Mouse (Mus musculus): Measurements from ENCODE around the gene Cabp1. TPM values are rescaled to one million over a fixed set of nuclear protein-coding genes. Genes with fewer than 3 reads are reported as not detected.
A peak's percentile ranks its signal among the peaks of the same experiment; 100 is the strongest.

Cabp1 gene
- polyA plus RNA-seq, 1 experiment from 2014 or later, result 5.3 TPM

DNA sequence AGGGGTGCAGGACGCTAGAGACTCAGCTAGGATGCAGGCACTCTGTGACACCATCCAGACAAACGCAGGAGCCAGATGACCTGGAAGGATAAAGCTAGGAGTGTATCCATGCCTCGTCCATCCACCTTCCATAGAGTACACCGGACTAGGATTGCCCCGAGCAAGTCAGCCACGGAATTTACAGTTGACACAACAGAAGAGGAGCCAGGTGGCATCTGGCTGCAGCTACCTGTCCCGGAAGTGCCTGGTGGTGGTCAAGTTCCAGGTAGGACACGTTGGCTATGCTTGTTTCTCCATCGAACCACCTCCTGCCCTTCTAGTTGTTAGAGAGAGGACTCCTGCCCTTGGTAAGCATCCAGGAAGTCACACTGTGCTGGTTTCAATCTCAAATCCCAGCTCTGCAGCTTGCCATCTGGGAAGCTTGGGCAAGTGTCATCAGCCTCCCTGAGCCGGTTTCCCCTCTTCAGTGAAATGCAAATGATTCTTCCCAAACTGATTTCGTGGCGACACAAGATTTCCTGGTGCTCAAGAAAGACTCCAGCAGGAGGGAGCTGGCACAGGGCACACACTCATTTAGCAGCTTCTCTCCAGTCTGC is 543 bp upstream of the Cabp1 start:
- Histone ChIP-seq H3K4me2 (ENCODE audit: low read length) (peak overlapping the region; percentile 99), H3K9me3 (replicated peaks; ENCODE audit: control insufficient read depth, low read length, poor library complexity, severe bottlenecking) (no peaks in the 10 kb centered on the region), H3K27ac (ENCODE audit: low read length) (no peak overlapping the region), H3K9ac (ENCODE audit: low read depth, low read length) (peak overlapping the region; percentile 78), H3K4me3 (ENCODE audit: low read depth, low read length) (peak overlapping the region; percentile 60; the same call in 1 of the 2 replicates), H3K27me3 (ENCODE audit: control insufficient read depth, insufficient read depth, low read depth, low read length) (peaks cover 18% of the 10 kb centered on the region), H3K36me3 (ENCODE audit: control insufficient read depth, insufficient read depth, low read length) (no peaks in the 10 kb centered on the region), H3K4me1 (ENCODE audit: control insufficient read depth, insufficient read depth, low read length) (peaks cover 17% of the 10 kb centered on the region)
- no peak; the same call in 1 of the 2 replicates for ATAC-seq
- WGBS, result 6% methylated on average over 12 of the region's 12 CpGs

DNA sequence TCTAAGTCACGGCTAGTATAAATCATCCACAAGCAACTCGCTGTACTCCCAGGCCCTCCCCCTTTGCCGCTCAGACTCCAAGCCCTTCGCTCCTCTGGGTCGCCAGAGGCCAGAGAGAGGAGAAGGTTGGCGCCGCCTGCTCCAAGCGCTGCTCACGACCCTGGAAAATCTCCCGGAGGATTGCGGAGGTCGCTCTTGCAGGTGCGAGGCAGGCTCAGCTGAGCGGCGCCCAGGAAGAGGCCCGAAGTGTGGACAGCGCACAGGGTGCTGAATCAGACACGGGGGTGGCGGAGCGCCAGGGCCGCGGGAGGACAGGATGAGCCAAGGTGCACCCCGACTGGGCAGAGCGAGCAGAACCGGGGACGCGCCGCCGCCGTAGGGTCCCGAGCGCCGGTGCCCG is 955 bp downstream of the Cabp1 start:
- WGBS, result under 1% methylated on average over 31 of the region's 34 CpGs

DNA sequence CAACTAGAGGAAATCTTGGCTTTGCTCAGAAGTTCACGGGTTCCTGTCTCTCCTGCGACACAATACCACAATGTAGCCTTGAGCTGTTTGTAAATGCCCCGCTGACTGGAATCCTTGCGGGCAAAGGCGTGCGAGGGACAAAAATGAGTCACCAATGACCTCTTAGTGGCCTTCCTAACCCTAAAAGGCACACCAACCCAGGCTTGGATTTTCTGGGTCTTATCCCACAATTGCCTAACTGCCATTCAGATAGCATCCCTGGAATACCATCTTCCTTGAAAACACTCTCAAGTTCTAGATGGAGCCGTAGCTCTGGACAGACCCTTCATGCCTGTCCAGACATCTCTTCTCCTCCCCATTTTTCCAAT is 1.4 kb downstream of the Cabp1 start:
- H3K4me2 ChIP-seq (ENCODE audit: low read length), result peak overlapping the region; percentile 99
- H3K9me3 ChIP-seq (replicated peaks; ENCODE audit: control insufficient read depth, low read length, poor library complexity, severe bottlenecking), result no peaks in the 10 kb centered on the region
- peaks cover 17% of the 10 kb centered on the region for H3K4me1 ChIP-seq (ENCODE audit: control insufficient read depth, insufficient read depth, low read length)
- H3K4me3 ChIP-seq (ENCODE audit: low read depth, low read length), result peak overlapping the region; percentile 60
- no peak for ATAC-seq
- no peaks in the 10 kb centered on the region for H3K36me3 ChIP-seq (ENCODE audit: control insufficient read depth, insufficient read depth, low read length)
- 12% methylated on average over 7 of the region's 7 CpGs for WGBS
- H3K27ac ChIP-seq (ENCODE audit: low read length), result no peak overlapping the region
- peaks cover 18% of the 10 kb centered on the region for H3K27me3 ChIP-seq (ENCODE audit: control insufficient read depth, insufficient read depth, low read depth, low read length)
- peak overlapping the region; percentile 78 for H3K9ac ChIP-seq (ENCODE audit: low read depth, low read length)

More for the DNA sequence above, 955 bp downstream of the Cabp1 start:
- H3K36me3 ChIP-seq (ENCODE audit: control insufficient read depth, insufficient read depth, low read length), result no peaks in the 10 kb centered on the region
- no peaks in the 10 kb centered on the region for H3K9me3 ChIP-seq (replicated peaks; ENCODE audit: control insufficient read depth, low read length, poor library complexity, severe bottlenecking)
- peak overlapping the region; percentile 60 for H3K4me3 ChIP-seq (ENCODE audit: low read depth, low read length)
- no peak overlapping the region for H3K27ac ChIP-seq (ENCODE audit: low read length)
- ATAC-seq, result peak; percentile 16; the same call in 1 of the 2 replicates
- H3K4me2 ChIP-seq (ENCODE audit: low read length), result peak overlapping the region; percentile 99
- H3K27me3 ChIP-seq (ENCODE audit: control insufficient read depth, insufficient read depth, low read depth, low read length), result peaks cover 18% of the 10 kb centered on the region
- peaks cover 17% of the 10 kb centered on the region for H3K4me1 ChIP-seq (ENCODE audit: control insufficient read depth, insufficient read depth, low read length)
- peak overlapping the region; percentile 78 for H3K9ac ChIP-seq (ENCODE audit: low read depth, low read length)

DNA sequence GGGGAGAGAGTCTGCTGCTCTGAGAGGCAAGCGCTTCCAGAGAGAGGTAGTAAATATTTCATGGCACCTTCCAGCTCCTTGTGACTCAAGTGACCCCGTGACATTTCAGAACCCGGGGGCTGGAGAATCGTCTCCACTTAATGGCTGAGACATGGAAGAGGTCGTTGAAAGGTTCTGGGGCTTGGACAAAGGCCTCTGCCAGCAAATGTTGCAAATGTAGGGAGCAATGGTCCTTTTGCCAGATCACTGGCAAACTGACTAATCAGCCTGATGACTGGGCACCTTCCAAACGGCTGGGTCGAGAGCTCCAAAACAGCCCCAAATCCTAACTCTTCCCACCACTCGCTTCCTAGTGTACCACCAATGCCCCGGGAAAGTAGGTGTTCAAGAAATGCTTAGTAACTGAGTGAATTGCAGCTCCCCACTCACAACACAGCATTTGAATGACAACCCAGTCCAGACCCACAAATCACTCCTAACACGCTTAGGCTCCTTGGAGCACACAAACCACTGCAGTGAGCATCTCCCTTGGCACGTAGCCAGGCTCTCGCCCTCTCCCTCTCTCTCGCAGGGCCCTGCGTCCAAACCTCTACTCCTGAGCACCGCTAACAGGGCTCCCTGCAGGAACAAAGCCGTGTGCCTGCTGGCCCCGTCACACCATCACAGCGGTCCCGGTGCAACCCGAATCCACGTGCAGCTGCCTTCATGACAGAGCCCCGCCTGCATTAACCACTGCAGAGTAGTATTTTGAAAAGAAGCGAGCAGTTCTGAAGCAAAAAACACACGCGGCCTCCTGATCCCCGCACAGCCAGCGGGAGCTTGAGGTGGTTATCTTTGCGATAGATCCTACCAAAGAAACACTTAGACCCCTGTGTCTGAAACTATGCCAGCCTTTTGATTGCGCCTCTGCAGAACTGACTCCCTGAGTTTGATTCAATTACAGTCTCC is 2.0 kb downstream of the Cabp1 start:
- no peak for ATAC-seq
- WGBS, result 7% methylated on average over 29 of the region's 29 CpGs
- peaks cover 18% of the 10 kb centered on the region for H3K27me3 ChIP-seq (ENCODE audit: control insufficient read depth, insufficient read depth, low read depth, low read length)

DNA sequence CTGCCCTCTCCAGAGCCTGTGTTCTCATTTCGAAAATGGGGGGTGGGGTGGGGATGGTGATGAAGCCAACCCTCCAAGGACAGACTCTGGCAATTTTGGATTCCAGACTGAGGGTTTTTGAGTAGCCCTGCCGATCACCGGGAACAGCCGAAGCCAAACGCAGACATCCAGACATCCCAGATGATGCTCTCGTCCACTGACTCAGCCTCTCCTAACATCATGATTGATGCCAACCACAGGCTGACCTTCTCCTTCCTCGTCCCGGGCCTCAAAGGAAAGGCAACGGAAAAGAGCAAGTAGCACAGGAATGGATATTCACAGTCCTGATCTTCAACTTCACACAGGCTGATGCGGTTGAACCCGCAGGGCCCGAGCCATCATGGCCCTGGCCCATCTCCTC is 4.1 kb downstream of the Cabp1 start:
- H3K27me3 ChIP-seq (ENCODE audit: control insufficient read depth, insufficient read depth, low read depth, low read length), result peaks cover 18% of the 10 kb centered on the region
- H3K27ac ChIP-seq (ENCODE audit: low read length), result no peak overlapping the region
- no peak overlapping the region for H3K4me2 ChIP-seq (ENCODE audit: low read length)
- ATAC-seq, result no peak
- H3K4me1 ChIP-seq (ENCODE audit: control insufficient read depth, insufficient read depth, low read length), result peaks cover 28% of the 10 kb centered on the region
- no peaks in the 10 kb centered on the region for H3K9me3 ChIP-seq (replicated peaks; ENCODE audit: control insufficient read depth, low read length, poor library complexity, severe bottlenecking)
- no peak overlapping the region for H3K4me3 ChIP-seq (ENCODE audit: low read depth, low read length)
- H3K36me3 ChIP-seq (ENCODE audit: control insufficient read depth, insufficient read depth, low read length), result no peaks in the 10 kb centered on the region
- H3K9ac ChIP-seq (ENCODE audit: low read depth, low read length), result no peak overlapping the region
- WGBS, result 83% methylated on average over 12 of the region's 12 CpGs

More for the DNA sequence above, 2.0 kb downstream of the Cabp1 start:
- Histone ChIP-seq H3K4me1 (ENCODE audit: control insufficient read depth, insufficient read depth, low read length) (peaks cover 17% of the 10 kb centered on the region), H3K9ac (ENCODE audit: low read depth, low read length) (peak overlapping the region; percentile 26; the same call in 1 of the 2 replicates), H3K9me3 (replicated peaks; ENCODE audit: control insufficient read depth, low read length, poor library complexity, severe bottlenecking) (no peaks in the 10 kb centered on the region), H3K4me3 (ENCODE audit: low read depth, low read length) (peak overlapping the region; percentile 60; the same call in 1 of the 2 replicates), H3K4me2 (ENCODE audit: low read length) (peak overlapping the region; percentile 99), H3K36me3 (ENCODE audit: control insufficient read depth, insufficient read depth, low read length) (no peaks in the 10 kb centered on the region), H3K27ac (ENCODE audit: low read length) (no peak overlapping the region)

DNA sequence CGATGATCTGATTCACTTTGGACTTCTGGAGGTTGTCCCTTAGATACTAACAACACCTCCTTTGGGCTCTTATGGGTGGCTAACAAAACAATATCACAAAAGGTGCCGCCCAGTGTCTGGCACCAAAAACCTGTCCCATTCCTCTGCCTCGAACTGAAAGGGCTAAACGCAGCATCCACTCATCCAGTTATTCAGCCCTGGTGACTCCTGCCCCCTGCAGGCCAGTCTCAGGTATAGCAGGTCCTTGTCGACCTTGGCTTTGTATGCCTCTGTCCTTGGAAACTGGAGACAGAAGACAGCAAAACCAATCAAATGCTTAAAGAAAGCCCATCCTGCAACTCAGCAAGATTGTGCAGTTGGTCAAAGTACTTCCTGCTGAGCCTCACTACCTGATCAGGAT is 5.4 kb downstream of the Cabp1 start:
- Histone ChIP-seq H3K4me2 (ENCODE audit: low read length) (no peak overlapping the region), H3K9ac (ENCODE audit: low read depth, low read length) (no peak overlapping the region), H3K27me3 (ENCODE audit: control insufficient read depth, insufficient read depth, low read depth, low read length) (peaks cover 18% of the 10 kb centered on the region), H3K4me1 (ENCODE audit: control insufficient read depth, insufficient read depth, low read length) (peaks cover 32% of the 10 kb centered on the region), H3K27ac (ENCODE audit: low read length) (no peak overlapping the region), H3K4me3 (ENCODE audit: low read depth, low read length) (no peak overlapping the region), H3K9me3 (replicated peaks; ENCODE audit: control insufficient read depth, low read length, poor library complexity, severe bottlenecking) (no peaks in the 10 kb centered on the region), H3K36me3 (ENCODE audit: control insufficient read depth, insufficient read depth, low read length) (no peaks in the 10 kb centered on the region)
- WGBS, result 49% methylated on average over 5 of the region's 5 CpGs
- no peak for ATAC-seq

- H3K27me3 ChIP-seq (ENCODE audit: control insufficient read depth, insufficient read depth, low read depth, low read length), result peaks cover 18% of the 10 kb centered on the region
- no peaks in the 10 kb centered on the region for H3K9me3 ChIP-seq (replicated peaks; ENCODE audit: control insufficient read depth, low read length, poor library complexity, severe bottlenecking)
- 21% methylated on average over 26 of the region's 26 CpGs for WGBS
- H3K9ac ChIP-seq (ENCODE audit: low read depth, low read length), result peak overlapping the region; percentile 15; the same call in 1 of the 2 replicates
- peak overlapping the region; percentile 28 for H3K4me2 ChIP-seq (ENCODE audit: low read length)
- no peak overlapping the region for H3K4me3 ChIP-seq (ENCODE audit: low read depth, low read length)
- H3K36me3 ChIP-seq (ENCODE audit: control insufficient read depth, insufficient read depth, low read length), result no peaks in the 10 kb centered on the region
- peaks cover 23% of the 10 kb centered on the region for H3K4me1 ChIP-seq (ENCODE audit: control insufficient read depth, insufficient read depth, low read length)
- H3K27ac ChIP-seq (ENCODE audit: low read length), result no peak overlapping the region
- ATAC-seq, result 0 out of 2 replicates have a peak, but pooled peaks have one; percentile 55
These were observed 6.7 kb downstream of the Cabp1 start for GRCm38 (mm10) chr5:115187188-115188131.

DNA sequence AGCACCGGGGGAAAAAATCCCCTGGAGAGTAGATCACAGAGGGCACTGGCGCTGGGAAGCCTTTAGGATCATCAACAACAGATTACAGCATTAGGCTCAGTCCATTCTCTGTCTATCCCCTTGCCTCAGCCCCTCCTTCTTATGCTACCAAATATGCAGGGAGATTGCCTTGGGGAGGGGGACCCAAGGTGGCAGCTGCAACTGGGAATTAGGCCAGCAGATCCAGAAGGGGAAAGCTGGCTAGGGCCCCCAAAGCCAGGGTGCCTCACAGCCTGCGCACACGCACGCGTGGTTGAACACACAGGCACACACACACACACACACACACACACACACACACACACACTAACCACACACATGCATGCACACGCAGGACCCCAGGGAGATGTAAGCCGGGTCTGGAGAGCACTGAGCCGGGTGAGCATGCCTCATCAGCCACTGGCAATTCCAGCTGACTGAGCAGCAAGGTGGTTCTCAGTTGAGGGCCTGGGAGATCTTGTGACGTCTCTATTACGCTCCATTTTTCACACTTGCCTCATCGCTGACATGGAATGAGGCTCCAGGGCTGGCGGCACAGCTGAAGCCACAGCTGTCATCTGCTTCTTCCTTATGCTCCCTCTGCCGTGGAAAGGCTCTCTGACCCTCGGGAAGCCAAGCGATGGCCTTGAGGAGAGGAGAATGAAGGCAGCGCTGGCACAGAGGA is 7.7 kb downstream of the Cabp1 start:
- Histone ChIP-seq H3K4me3 (ENCODE audit: low read depth, low read length) (no peak overlapping the region), H3K36me3 (ENCODE audit: control insufficient read depth, insufficient read depth, low read length) (no peaks in the 10 kb centered on the region), H3K27ac (ENCODE audit: low read length) (no peak overlapping the region), H3K9me3 (replicated peaks; ENCODE audit: control insufficient read depth, low read length, poor library complexity, severe bottlenecking) (no peaks in the 10 kb centered on the region), H3K9ac (ENCODE audit: low read depth, low read length) (peak overlapping the region; percentile 15; the same call in 1 of the 2 replicates), H3K4me2 (ENCODE audit: low read length) (peak overlapping the region; percentile 28), H3K27me3 (ENCODE audit: control insufficient read depth, insufficient read depth, low read depth, low read length) (peaks cover 12% of the 10 kb centered on the region), H3K4me1 (ENCODE audit: control insufficient read depth, insufficient read depth, low read length) (peaks cover 16% of the 10 kb centered on the region)
- WGBS, result 19% methylated on average over 17 of the region's 17 CpGs
- peak; percentile 20; the same call in 1 of the 2 replicates for ATAC-seq

Data from midbrain, embryonic 16.5 days (tissue).